Mouse (Mus musculus) T-helper 17 cell (primary cell): Measurements from ENCODE around the gene Zcchc2.

Source experiments
- in situ Hi-C, 2 experiments: fragments of 300-600 bp; cut with MboI, MseI; formaldehyde crosslinking; loops; 1 replicate in 1 of 2; 2 replicates in 1 of 2; pipeline ENCODE4 v1.15.1; 2025; ENCODE audit warnings: high pct_unique_total_duplicates in 2 of 2

Zcchc2 gene

DNA sequence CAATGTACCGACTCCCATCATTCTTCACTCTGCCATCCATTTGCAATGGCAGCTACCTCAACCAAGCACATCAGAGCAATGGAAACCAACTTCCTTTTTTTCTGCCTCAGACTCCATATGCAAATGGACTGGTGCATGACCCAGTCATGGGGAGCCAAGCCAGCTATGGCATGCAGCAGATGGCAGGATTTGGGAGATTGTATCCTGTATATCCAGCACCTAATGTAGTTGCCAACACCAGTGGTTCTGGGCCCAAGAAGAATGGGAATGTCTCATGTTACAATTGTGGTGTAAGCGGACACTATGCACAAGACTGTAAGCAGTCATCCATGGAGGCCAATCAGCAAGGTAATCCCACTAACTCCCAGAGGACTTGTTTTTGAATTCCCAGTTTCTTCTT, 40.7 kb downstream of the Zcchc2 start:
- in situ Hi-C loops, result no loop called here

DNA sequence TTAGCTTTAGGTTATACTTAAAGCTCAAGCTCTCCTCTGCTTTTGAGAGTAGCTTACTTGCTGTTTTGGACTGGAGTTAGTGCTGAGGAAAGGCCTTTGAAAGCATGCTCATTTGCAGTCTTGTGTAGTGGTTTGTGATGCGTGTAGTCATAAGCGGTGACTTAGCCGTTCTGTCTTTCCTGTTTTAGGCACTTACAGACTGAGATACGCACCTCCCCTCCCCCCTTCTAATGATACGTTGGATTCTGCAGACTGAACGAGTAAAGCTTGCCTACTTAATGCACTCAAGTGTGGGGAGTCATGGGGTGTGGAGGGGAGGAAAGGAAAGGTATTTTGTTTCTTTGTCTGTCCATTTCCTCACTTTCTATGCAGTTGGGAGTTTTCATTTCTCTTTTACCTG, 41.7 kb downstream of the Zcchc2 start:
- in situ Hi-C loops, result no loop called here

DNA sequence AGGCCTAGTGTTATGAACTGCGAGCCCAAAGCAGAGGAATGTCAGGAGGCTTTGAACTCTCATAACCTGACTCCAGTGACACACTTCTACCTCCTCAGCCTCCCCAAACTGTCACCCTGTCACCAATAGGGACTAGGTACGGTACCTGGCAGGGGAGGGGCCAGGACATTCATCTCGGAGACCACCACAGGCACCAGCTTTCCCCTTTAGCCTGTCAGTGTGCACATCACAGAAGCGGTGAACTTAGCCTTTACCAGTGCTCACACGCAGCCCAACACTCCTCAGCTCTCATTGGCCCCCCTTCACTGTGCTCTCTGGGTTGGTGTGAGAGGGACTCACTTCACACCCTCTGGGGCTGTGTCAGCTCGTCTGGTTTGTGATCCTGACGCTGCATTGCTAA, 44.6 kb downstream of the Zcchc2 start:
- in situ Hi-C loops, result loop anchor here (5.0 kb wide), 2 partner anchors 142 to 147 kb away; no protein-coding TSS in a partner anchor

DNA sequence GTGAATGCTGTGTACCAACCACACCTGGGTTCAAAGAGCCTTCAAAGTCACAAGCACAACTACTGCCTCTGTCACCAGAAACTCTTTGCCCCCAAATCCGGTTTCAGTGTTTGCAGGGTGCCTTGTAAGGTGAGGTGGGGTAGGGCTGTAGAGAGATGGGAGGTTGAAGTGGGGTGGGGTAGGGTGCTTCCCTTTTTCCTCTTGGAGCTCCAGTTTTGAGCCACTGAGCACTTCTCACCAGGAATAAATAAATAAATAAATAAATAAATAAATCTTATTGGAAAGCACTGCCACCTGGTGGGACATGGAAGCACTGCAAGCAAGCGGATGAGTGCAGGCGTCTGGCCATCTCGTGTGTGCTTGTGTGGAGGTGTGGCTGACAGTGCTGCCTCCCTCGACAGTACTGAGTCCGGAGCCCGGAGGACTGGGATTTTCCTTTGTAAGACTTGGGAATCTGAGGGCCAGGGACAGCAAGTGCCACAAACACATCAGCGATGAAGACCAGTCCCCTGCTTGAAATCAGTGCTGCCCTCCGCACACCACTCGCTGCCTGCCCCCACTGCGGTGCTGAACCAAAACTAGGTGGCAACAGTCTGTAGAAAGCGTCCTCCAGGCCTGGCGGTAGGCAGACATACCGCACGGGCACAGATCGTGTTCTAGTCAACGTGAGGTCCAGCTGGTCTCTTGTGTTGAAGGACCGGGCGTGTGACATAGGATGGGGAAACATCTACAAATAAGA, 46.8 kb downstream of the Zcchc2 start:
- in situ Hi-C loops, result loop anchor here (5.0 kb wide), 2 partner anchors 145 to 150 kb away; no protein-coding TSS in a partner anchor

DNA sequence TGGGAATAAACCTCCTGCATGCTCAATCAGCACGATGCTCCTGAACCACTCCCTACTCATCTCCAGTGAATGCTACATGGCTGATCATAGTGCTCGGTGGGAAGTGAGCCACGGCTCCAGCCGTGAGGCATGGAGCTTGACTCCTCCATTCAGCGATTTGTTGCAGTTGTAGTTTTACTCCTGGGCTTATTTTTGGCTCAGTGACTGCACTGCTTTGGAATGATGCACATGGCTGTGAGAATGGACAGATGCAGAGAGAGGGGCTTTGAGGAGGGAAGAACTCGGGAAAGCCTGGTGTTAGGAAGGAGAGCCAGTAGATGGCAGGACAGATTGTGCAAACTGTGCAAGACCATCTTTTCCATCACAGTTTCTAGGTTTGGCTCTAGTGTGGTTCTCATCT, 49.1 kb downstream of the Zcchc2 start:
- in situ Hi-C loops, result loop anchor here (5.0 kb wide), 2 partner anchors 147 to 152 kb away; no protein-coding TSS in a partner anchor

DNA sequence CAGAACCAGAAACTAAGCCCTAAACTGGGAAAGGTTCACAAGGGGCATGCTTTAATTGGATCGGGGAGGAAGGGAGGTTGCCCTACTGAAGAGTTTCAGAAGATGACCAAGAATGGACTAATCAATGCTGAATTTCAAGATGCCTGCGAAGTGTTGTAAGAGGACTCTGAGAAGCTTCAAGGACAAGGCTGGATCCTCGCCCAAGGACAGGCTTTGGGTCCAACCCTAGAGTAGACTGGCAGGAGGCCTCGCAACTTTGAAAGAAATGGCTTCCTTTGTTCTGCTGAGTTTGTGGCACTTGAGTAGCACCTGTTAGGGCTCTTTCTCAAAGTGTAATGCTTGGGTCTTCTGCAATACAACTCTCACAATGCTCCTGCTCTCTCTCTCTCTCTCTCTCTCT, 50.1 kb downstream of the Zcchc2 start:
- in situ Hi-C loops, result no loop called here

DNA sequence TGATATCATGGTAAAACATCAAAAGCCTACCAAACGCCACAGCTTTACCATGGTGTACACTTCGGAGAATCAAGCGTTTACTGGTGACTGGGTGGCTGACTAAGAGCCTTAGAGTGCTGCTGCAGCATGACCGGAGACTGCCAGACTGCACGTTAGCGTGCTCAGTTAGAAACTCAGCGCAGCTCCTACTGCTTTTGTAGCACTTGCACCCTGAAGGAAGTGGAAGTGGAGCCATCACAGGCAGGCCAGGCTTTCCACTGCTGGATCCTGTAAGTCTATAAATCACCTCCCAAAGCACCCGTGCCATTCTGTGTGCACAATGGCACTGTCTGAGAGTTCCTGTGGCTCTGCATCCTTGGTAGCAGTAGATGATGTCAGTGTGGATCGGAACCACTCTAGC, 52.0 kb downstream of the Zcchc2 start:
- in situ Hi-C loops, result no loop called here

DNA sequence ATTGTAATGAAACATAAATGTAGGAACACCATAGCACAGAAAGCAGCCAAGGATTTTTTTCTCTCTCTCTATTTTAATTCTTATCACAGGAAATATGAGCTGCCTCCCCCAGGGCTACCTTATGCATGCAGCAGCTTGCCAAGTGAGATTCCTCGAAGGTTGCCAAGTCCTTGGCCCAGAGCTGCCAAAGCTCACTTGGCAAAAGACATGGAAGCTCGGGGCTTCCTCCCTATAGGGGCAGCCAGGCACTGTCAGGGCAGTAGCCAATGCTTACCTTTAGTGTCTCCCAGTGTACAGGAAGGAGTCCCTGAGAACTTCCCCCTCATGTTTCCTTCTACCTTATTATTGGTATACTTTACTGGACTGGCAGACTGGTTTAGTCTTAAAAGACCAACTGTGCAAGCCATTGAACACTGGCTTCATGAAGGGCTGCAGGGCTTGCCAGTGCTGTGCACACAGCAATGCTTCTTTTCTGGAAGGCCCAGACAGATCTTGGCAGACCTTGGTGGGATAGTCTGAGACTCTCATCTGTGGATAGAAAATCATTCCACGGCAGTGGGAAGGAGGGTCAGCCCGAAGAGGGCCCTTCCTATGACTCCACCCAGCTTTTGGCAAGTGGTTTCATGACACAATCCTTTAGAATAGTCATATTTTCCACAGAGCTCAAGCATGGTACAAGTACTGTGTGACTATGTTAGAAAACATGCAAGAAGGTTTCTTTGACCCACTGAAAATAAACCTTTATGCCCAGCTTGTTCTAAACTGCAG, 53.0 kb downstream of the Zcchc2 start:
- in situ Hi-C loops, result no loop called here

DNA sequence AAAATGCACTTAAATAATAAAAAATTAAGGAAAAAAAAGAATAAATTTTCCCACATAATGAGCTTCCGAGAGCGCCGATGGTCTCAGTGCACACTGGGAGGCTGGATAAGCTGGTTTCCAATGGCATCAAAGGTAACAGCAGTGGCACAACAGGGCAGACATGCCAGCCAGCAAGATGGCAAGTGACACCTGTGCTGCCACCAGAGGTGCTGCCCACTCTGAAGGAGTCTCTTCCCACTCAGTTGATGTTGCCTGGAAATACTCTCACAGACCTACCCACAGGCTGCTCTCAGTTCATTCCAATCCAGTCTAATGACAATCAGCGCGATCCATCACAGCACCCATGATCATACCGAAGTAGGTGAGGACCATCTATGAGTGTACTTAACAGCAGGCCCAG, 58.8 kb downstream of the Zcchc2 start:
- in situ Hi-C loops, result no loop called here

DNA sequence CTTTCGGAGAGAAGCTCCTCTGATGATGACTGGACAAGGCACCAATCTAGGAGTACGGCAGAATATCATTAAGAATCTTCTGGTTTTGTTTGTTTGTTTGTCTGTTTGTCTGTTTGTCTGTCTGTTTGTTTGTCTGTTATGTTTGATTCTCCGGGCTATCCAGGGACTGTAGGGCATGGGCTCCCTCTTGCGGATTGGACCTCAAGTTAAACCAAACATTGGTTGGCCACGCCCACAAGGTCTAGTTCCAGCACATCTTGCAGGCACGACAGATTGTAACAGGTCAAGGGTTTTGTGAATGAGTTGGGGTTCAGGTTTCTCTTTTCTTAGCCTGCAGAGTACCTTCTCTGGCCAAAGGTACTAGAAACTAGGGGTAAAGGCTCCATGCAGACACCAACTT, 64.8 kb downstream of the Zcchc2 start:
- in situ Hi-C loops, result loop anchor here in 1 of 2 experiments (25.0 kb wide), 1 partner anchor 1068 kb away; no protein-coding TSS in a partner anchor

DNA sequence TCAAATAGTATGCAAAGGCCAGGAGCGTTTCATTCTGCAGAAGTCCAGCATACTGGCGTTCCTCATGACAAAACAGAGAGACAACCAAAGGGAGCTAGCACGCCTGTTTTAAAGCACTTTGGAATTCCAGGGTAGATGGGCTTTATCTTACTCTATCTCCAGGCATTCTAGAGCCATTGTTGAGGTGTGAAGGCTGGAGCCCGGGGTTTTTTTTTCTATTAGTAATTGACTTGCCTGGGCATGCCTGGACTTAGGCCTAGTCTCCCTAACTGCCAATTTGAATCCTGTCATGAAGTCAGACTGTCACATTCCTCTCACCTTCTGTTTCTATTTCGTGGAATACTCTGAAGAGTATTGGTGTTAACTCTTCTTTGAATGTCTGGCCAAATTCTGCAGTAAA, 68.1 kb downstream of the Zcchc2 start:
- in situ Hi-C loops, result loop anchor here in 1 of 2 experiments (25.0 kb wide), 1 partner anchor 1071 kb away; no protein-coding TSS in a partner anchor

DNA sequence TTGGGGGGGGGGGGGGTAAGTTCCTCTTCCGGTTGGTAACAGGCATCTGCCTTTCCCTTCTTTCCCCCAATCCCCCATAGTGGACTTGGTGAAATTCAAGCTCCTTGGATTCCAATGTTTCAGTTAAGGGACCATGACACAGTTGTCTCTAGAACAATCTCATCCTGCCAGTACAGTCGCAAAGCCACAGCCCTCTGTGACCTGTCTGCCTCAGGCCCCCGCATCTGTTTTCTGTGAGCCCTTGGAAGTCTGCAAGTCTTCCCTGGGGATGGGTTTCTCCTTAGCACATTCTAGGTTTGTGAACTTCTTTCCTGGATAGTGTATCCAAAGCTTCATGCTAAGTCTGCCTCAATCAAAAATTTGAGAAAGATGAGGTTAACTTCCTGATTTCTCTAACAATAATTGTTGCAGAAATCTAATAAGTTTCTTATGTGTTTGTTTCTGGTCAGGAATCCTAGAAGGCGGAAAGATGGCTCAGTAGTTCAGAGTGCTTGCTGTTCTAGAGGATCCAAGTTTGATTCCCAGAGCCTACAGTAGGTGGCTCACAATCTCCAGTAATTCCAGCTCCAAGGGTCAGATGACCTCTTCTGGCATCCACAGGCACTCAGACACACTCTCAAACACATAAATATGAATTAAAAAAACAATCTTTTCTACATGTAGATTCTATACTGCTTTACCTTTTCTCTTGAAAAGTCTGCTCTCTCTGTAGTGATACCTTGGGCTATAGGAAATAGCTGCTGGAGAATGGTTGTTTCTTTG, 69.5 kb downstream of the Zcchc2 start:
- in situ Hi-C loops, result loop anchor here in 1 of 2 experiments (25.0 kb wide), 1 partner anchor 1072 kb away; no protein-coding TSS in a partner anchor

DNA sequence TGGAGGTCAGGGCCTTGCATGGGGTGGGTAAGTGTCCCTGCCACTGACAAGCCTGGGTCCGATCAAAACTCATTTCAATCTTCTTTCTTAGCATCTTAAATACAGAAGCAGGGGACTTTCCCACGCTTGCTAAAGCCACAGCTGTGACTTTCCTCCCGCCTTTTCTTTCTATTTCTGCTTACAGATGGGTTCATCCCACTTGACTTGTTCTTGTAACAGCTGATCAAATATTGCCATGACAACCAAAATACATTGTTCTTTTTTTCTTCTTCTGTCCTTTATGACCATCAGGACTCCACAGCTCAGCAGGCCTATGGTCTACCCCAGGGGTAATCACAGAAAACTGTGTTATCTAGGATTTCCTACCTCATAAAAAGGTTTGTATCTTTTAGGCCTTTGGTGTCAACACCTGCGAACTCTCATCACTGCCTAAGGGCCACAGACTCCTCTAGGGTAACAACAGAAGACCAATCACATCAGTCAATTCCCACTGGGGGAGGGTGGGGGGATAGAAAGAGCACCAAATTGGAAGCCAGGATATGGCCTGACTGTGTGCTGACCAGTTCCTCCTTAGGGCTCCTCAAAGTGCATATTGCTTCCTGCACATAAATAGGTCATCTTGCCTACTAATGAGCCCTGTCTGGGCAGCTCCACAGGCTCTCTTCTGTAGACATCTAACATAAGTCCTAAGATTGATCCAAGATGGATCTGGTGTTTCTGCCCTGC, 71.1 kb downstream of the Zcchc2 start:
- in situ Hi-C loops, result loop anchor here in 1 of 2 experiments (25.0 kb wide), 1 partner anchor 1074 kb away; no protein-coding TSS in a partner anchor

DNA sequence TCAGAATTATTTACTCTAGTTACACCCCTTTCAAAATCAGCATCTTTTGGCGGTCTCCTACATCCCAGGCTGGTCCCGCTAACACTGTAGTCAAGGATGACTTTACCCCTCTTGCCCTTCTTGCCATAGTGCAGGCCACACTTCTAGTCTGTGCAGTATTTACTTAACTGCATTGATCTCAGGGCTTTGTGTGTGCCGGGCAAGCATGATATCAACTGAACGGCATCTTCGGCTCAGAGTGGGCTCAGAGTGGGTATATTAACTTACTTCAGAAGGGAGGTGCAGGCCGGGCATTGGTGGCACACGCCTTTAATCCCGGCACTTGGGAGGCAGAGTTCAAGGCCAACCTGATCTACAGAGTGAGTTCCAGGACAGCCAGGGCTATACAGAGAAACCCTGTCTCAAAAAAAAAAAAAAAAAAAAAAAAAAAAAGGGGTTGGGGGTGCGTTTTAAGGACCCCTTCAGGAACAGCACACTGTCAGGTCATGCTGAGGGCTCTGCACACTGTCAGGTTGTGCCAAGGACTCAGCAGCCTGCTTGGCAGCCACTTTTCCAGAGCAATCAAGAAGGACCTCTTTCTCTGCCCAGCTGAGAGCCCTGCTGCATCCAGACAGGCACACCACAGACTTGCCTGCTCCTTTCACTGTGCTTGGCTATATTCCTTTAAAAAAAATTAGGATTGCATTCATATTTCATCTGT, 72.8 kb downstream of the Zcchc2 start:
- in situ Hi-C loops, result loop anchor here in 1 of 2 experiments (25.0 kb wide), 1 partner anchor 1076 kb away; no protein-coding TSS in a partner anchor

DNA sequence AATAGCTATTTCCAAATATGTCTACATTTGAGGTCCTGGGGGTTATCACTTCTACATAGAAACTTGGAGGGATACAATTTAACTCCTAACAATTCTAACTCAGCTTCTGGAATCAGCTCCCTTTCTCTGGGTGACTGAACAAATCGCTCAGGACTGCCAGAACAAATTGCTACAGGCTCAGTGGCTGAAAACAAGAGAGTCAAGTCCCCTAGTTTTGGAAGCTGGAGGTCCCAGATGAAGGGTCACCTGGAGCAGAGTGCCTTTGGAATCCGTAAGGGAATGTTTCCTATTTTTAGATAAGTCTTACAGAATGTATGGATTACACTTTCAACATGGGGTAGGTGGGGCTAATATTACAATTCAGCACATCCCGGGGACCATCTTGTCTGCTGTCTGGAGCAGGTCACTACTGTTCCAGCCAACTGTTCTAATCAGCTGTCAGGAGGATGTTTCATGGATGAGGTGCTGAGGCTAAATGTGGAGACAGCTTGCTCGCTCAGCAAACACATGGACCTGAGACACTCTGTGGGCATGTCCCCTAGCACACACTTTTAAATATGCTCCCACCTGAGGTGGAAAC, 73.5 kb downstream of the Zcchc2 start:
- in situ Hi-C loops, result loop anchor here in 1 of 2 experiments (25.0 kb wide), 1 partner anchor 1076 kb away; no protein-coding TSS in a partner anchor

DNA sequence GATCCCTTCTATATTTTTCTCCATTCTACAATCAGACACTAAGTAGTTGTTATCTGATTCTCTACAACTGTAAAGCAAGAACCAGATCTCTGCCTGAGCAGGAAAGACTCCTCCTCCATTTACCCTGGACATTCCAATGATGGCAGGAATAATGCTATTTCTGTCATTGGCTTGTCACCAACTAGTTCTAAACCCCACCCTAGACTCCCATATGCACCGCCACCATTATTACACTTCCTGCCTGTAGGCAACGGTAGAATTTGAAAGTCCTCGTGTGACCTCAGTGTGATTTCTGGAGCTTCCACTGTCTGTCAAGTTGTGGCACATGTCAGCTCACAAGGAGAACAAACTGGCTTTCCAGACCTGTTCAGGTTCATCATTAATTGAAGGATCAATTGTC, 74.1 kb downstream of the Zcchc2 start:
- in situ Hi-C loops, result loop anchor here in 1 of 2 experiments (25.0 kb wide), 1 partner anchor 1077 kb away; no protein-coding TSS in a partner anchor

DNA sequence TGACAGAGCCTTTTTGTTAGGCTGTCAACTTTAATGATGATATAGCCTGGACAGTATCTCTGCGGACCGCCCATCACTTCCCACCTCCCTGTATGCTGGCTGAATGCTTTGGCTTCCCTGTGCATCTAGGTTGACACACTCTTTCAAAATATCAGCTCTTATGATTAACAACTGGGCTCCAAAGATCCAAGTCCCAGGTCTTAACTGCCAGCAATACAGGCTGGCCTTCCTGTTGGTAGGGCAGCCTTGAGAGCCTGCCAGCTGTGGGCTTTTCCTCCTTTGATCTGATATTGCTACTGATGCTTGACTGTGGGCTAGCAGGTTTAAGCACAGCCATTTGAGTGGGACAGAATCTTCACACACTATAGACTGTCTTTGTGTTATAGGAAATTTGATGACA, 74.5 kb downstream of the Zcchc2 start:
- in situ Hi-C loops, result loop anchor here in 1 of 2 experiments (5.0 to 25.0 kb wide), 3 partner anchors 88 to 1077 kb away; no protein-coding TSS in a partner anchor

DNA sequence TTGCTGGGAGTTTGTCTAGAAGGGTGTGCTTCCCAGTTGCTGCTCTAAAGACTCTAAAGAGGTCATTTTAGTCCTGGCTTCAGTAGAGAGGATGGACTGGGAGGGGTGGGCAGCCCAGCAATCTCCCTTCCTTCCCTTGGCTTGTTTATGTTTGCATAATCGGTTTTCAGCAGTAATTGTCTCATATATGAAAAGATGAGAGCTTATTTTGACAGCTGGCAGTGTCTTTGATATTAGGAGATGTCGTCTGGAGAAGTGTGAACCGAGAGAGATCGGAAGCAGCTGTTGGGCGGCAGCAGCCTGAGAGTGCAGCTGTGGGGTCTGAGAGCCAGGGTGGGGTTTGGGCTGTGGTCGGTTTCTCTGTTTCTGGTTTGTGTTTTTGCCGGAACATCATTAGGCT, 75.5 kb downstream of the Zcchc2 start:
- in situ Hi-C loops, result loop anchor here in 1 of 2 experiments (5.0 to 25.0 kb wide), 3 partner anchors 87 to 1078 kb away; no protein-coding TSS in a partner anchor

DNA sequence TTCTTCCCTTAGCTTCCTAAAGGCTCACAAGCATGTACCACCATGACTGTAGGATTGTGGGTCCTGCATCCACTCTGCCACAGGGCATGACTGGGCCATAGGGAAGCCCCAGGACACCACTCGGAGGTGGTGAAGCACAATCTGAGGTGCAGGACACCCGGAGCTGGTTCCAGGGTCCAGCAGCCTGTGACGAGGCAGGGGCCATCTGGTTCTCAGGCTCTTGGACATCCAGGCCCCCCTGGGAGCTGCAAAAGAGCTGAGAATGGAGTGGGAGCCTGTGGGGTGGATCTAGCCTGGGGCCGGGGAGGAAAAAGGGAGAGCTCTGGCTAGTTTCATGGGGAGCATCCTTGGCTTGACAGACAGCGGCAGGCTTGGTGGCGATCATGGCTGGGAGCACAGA, 77.1 kb downstream of the Zcchc2 start:
- in situ Hi-C loops, result loop anchor here in 1 of 2 experiments (5.0 to 25.0 kb wide), 3 partner anchors 85 to 1080 kb away; no protein-coding TSS in a partner anchor
